Mouse (Mus musculus): ENCODE results near the gene Corin. TPM values are rescaled to one million over a fixed set of nuclear protein-coding genes. Genes with fewer than 3 reads are reported as not detected.

The Corin gene
- polyA plus RNA-seq, 1 experiment, result not detected

GRCm38 (mm10) chr5:72505740-72506139 is 1.5 kb upstream of the Corin start:
- Histone ChIP-seq H3K79me2 (ENCODE audit: control insufficient read depth, insufficient read depth) (no peaks in the 10 kb centered on the region), H3ac (ENCODE audit: control insufficient read depth, insufficient read length) (no peak overlapping the region), H3K27me3 (ENCODE audit: control insufficient read depth, insufficient read depth, insufficient read length) (peaks cover 13% of the 10 kb centered on the region), H3K4me3 (no peak overlapping the region), H3K4me2 (ENCODE audit: low read depth) (no peak overlapping the region), H3K36me3 (ENCODE audit: control insufficient read depth, insufficient read depth) (no peaks in the 10 kb centered on the region)
- TF ChIP-seq MYOD1 (IDR thresholded peaks at IDR 0.05; ENCODE audit: control insufficient read depth in 1 of 3, insufficient read length in 2 of 3, low read depth in 2 of 3) (no peak), TCF3 (IDR thresholded peaks at IDR 0.05; ENCODE audit: insufficient read length, low read depth) (no peak), POLR2AphosphoS2 (IDR thresholded peaks at IDR 0.05; ENCODE audit: insufficient read length, low read depth) (no peak), REST (IDR thresholded peaks at IDR 0.05; ENCODE audit: insufficient read depth, insufficient read length) (no peak), SRF (IDR thresholded peaks at IDR 0.05; ENCODE audit: control insufficient read depth, insufficient read length, low read depth) (no peak), TCF12 (IDR thresholded peaks at IDR 0.05; ENCODE audit: insufficient read depth, poor library complexity, severe bottlenecking) (no peak), MYOG (IDR thresholded peaks at IDR 0.05; ENCODE audit: control insufficient read depth in 1 of 3, insufficient read depth in 1 of 3, insufficient read length in 2 of 3, low read depth in 2 of 3) (no peak), USF1 (IDR thresholded peaks at IDR 0.05; ENCODE audit: low read depth) (no peak)

GRCm38 (mm10) chr5:72502778-72503177 is 1.5 kb downstream of the Corin start:
- TF ChIP-seq MYOG (IDR thresholded peaks at IDR 0.05; ENCODE audit: control insufficient read depth in 1 of 3, insufficient read depth in 1 of 3, insufficient read length in 2 of 3, low read depth in 2 of 3), result no peak
- TF ChIP-seq MAX (IDR thresholded peaks at IDR 0.05; ENCODE audit: low read depth), result no peak
- no peak for TF ChIP-seq POLR2A (IDR thresholded peaks at IDR 0.05; ENCODE audit: insufficient read length, low read depth)
- Histone ChIP-seq H3ac (ENCODE audit: control insufficient read depth, insufficient read length) (no peak overlapping the region), H3K79me2 (ENCODE audit: control insufficient read depth, insufficient read depth) (no peaks in the 10 kb centered on the region), H3K36me3 (ENCODE audit: control insufficient read depth, insufficient read depth) (no peaks in the 10 kb centered on the region), H3K27me3 (ENCODE audit: control insufficient read depth, insufficient read depth, insufficient read length) (peaks cover 13% of the 10 kb centered on the region), H3K4me2 (ENCODE audit: low read depth) (no peak overlapping the region), H3K4me3 (no peak overlapping the region)

GRCm38 (mm10) chr5:72501763-72502162 is 2.5 kb downstream of the Corin start:
- Histone ChIP-seq H3K4me2 (ENCODE audit: low read depth) (no peak overlapping the region), H3K27me3 (ENCODE audit: control insufficient read depth, insufficient read depth, insufficient read length) (peaks cover 13% of the 10 kb centered on the region), H3K79me2 (ENCODE audit: control insufficient read depth, insufficient read depth) (no peaks in the 10 kb centered on the region), H3ac (ENCODE audit: control insufficient read depth, insufficient read length) (no peak overlapping the region), H3K36me3 (ENCODE audit: control insufficient read depth, insufficient read depth) (no peaks in the 10 kb centered on the region), H3K4me3 (no peak overlapping the region)
- TF ChIP-seq TCF12 (IDR thresholded peaks at IDR 0.05; ENCODE audit: insufficient read depth, poor library complexity, severe bottlenecking) (no peak), E2F4 (IDR thresholded peaks at IDR 0.05; ENCODE audit: insufficient read depth) (no peak), POLR2A (IDR thresholded peaks at IDR 0.05; ENCODE audit: insufficient read length, low read depth) (no peak), SRF (IDR thresholded peaks at IDR 0.05; ENCODE audit: control insufficient read depth, insufficient read length, low read depth) (no peak)

- Histone ChIP-seq H3K79me2 (ENCODE audit: control insufficient read depth, insufficient read depth) (no peaks in the 10 kb centered on the region), H3K36me3 (ENCODE audit: control insufficient read depth, insufficient read depth) (no peaks in the 10 kb centered on the region), H3K4me2 (ENCODE audit: low read depth) (no peak overlapping the region), H3K27me3 (ENCODE audit: control insufficient read depth, insufficient read depth, insufficient read length) (peaks cover 3% of the 10 kb centered on the region), H3K4me3 (no peak overlapping the region), H3ac (ENCODE audit: control insufficient read depth, insufficient read length) (no peak overlapping the region)
- TF ChIP-seq POLR2AphosphoS2 (IDR thresholded peaks at IDR 0.05; ENCODE audit: insufficient read length, low read depth) (no peak), MAX (IDR thresholded peaks at IDR 0.05; ENCODE audit: low read depth) (no peak), POLR2A (IDR thresholded peaks at IDR 0.05; ENCODE audit: insufficient read length, low read depth) (no peak), CEBPB (IDR thresholded peaks at IDR 0.05; ENCODE audit: insufficient read depth, poor library complexity, severe bottlenecking) (no peak), SRF (IDR thresholded peaks at IDR 0.05; ENCODE audit: control insufficient read depth, insufficient read length, low read depth) (no peak), E2F4 (IDR thresholded peaks at IDR 0.05; ENCODE audit: insufficient read depth) (no peak), MYOG (IDR thresholded peaks at IDR 0.05; ENCODE audit: control insufficient read depth in 1 of 3, insufficient read depth in 1 of 3, insufficient read length in 2 of 3, low read depth in 2 of 3) (no peak), REST (IDR thresholded peaks at IDR 0.05; ENCODE audit: insufficient read depth, insufficient read length) (no peak), MYOD1 (IDR thresholded peaks at IDR 0.05; ENCODE audit: control insufficient read depth in 1 of 3, insufficient read length in 2 of 3, low read depth in 2 of 3) (no peak), TCF12 (IDR thresholded peaks at IDR 0.05; ENCODE audit: insufficient read depth, poor library complexity, severe bottlenecking) (no peak), USF1 (IDR thresholded peaks at IDR 0.05; ENCODE audit: low read depth) (no peak), TCF3 (IDR thresholded peaks at IDR 0.05; ENCODE audit: insufficient read length, low read depth) (no peak)
Observed at GRCm38 (mm10) chr5:72498271-72498670, 6.0 kb downstream of the Corin start.

GRCm38 (mm10) chr5:72496756-72497155 is 7.5 kb downstream of the Corin start:
- no peak overlapping the region for H3ac ChIP-seq (ENCODE audit: control insufficient read depth, insufficient read length)
- no peak overlapping the region for H3K4me2 ChIP-seq (ENCODE audit: low read depth)
- no peaks in the 10 kb centered on the region for H3K36me3 ChIP-seq (ENCODE audit: control insufficient read depth, insufficient read depth)
- no peaks in the 10 kb centered on the region for H3K27me3 ChIP-seq (ENCODE audit: control insufficient read depth, insufficient read depth, insufficient read length)
- no peaks in the 10 kb centered on the region for H3K79me2 ChIP-seq (ENCODE audit: control insufficient read depth, insufficient read depth)
- no peak overlapping the region for H3K4me3 ChIP-seq
- no peak for TF ChIP-seq MAX (IDR thresholded peaks at IDR 0.05; ENCODE audit: low read depth)
- no peak for TF ChIP-seq E2F4 (IDR thresholded peaks at IDR 0.05; ENCODE audit: insufficient read depth)
- no peak for TF ChIP-seq REST (IDR thresholded peaks at IDR 0.05; ENCODE audit: insufficient read depth, insufficient read length)
- TF ChIP-seq SRF (IDR thresholded peaks at IDR 0.05; ENCODE audit: control insufficient read depth, insufficient read length, low read depth), result no peak
- no peak for TF ChIP-seq TCF12 (IDR thresholded peaks at IDR 0.05; ENCODE audit: insufficient read depth, poor library complexity, severe bottlenecking)
- no peak for TF ChIP-seq POLR2A (IDR thresholded peaks at IDR 0.05; ENCODE audit: insufficient read length, low read depth)
- TF ChIP-seq USF1 (IDR thresholded peaks at IDR 0.05; ENCODE audit: low read depth), result no peak
- no peak for TF ChIP-seq MYOD1 (IDR thresholded peaks at IDR 0.05; ENCODE audit: control insufficient read depth in 1 of 3, insufficient read length in 2 of 3, low read depth in 2 of 3)
- TF ChIP-seq CEBPB (IDR thresholded peaks at IDR 0.05; ENCODE audit: insufficient read depth, poor library complexity, severe bottlenecking), result no peak
- no peak for TF ChIP-seq POLR2AphosphoS2 (IDR thresholded peaks at IDR 0.05; ENCODE audit: insufficient read length, low read depth)
- no peak for TF ChIP-seq MYOG (IDR thresholded peaks at IDR 0.05; ENCODE audit: control insufficient read depth in 1 of 3, insufficient read depth in 1 of 3, insufficient read length in 2 of 3, low read depth in 2 of 3)
- no peak for TF ChIP-seq TCF3 (IDR thresholded peaks at IDR 0.05; ENCODE audit: insufficient read length, low read depth)
